Mouse (Mus musculus) forebrain, embryonic 12.5 days (tissue): ENCODE measurements around the gene Unc93a2. TPM values are rescaled to one million over a fixed set of nuclear protein-coding genes. Genes with fewer than 3 reads are reported as not detected.
"Not testable (repeated sequence)": the region's sequence is repeated elsewhere in the genome, so short reads cannot be mapped to it uniquely, and the experiment has no call there.

ENCODE experiments used
- ATAC-seq: fragments of 200-750 bp; cut with Nextera tagmentation; 2 replicates; pipeline ENCODE4 v1.8.0; 2017; ENCODE audit warnings: moderate TSS enrichment; ENCODE audit not compliant: low FRiP score
- H3K27ac ChIP-seq: fragments of 300-500 bp; sonication (generic); 2 replicates; pipeline ENCODE4 v1.5.1; 2016; ENCODE audit warnings: mild to moderate bottlenecking
- H3K27me3 ChIP-seq: fragments of 300-500 bp; sonication (generic); 2 replicates; pipeline ENCODE4 v1.6.1; 2016; ENCODE audit warnings: mild to moderate bottlenecking
- H3K36me3 ChIP-seq: fragments of 300-500 bp; sonication (generic); replicated peaks from 2 replicates; pipeline ENCODE4 v1.6.1; 2016; ENCODE audit warnings: mild to moderate bottlenecking
- H3K4me1 ChIP-seq: fragments of 300-500 bp; sonication (generic); 2 replicates; pipeline ENCODE4 v1.6.1; 2016
- H3K4me2 ChIP-seq: fragments of 300-500 bp; sonication (generic); 2 replicates; pipeline ENCODE4 v1.6.1; 2016; ENCODE audit warnings: mild to moderate bottlenecking, moderate library complexity
- H3K4me3 ChIP-seq: fragments of 300-500 bp; sonication (generic); replicated peaks from 2 replicates; pipeline ENCODE4 v1.5.1; 2016; ENCODE audit warnings: mild to moderate bottlenecking
- H3K9ac ChIP-seq: fragments of 300-500 bp; sonication (generic); 2 replicates; pipeline ENCODE4 v1.6.1; 2016; ENCODE audit warnings: mild to moderate bottlenecking
- H3K9me3 ChIP-seq: fragments of 300-500 bp; sonication (generic); 2 replicates; pipeline ENCODE4 v1.6.1; 2016
- WGBS: fragments of 180-500 bp; shearing (Covaris S2); methylation state at CpG from one replicate; pipeline ENCODE4 v1.1.7; 2016; 5-methylcytosine and 5-hydroxymethylcytosine counted together
- polyA plus RNA-seq: library from polyadenylated mRNA; unstranded; fragments of >200 nt; fragmentation: Nextera tagmentation; extraction: Ambion mirVana; gene quantifications from 2 replicates; pipeline ENCODE4 v1.2.1, GENCODE M21; 2016

The Unc93a2 gene
- polyA plus RNA-seq, 1 experiment from 2014 or later: not detected

DNA sequence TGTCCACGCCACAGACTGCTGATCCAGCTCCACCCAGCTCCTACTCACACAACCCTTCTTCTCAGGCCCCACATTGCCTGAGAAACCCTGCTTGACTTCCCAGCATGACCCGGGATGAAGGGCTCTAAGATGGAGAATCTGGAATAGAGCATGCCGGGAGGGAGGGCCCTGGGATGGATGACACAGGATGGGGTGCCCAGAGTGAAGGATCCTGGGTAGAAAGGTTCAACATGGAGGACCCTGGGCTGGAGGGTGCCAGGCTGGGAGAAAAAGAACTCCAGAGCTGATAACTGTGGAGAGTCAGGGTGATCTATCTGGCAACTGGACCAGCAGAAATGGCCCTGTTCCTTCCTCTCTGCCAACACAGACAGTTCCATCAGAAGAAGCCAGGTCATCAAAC, 19.6 kb downstream of the Unc93a2 start:
- not testable (repeated sequence) for H3K4me1 ChIP-seq, ATAC-seq, H3K4me3 ChIP-seq, H3K27ac ChIP-seq, H3K9ac ChIP-seq, H3K27me3 ChIP-seq, H3K9me3 ChIP-seq, H3K36me3 ChIP-seq, H3K4me2 ChIP-seq
- no CpG with 5 or more reads among the region's 3 CpGs for WGBS

DNA sequence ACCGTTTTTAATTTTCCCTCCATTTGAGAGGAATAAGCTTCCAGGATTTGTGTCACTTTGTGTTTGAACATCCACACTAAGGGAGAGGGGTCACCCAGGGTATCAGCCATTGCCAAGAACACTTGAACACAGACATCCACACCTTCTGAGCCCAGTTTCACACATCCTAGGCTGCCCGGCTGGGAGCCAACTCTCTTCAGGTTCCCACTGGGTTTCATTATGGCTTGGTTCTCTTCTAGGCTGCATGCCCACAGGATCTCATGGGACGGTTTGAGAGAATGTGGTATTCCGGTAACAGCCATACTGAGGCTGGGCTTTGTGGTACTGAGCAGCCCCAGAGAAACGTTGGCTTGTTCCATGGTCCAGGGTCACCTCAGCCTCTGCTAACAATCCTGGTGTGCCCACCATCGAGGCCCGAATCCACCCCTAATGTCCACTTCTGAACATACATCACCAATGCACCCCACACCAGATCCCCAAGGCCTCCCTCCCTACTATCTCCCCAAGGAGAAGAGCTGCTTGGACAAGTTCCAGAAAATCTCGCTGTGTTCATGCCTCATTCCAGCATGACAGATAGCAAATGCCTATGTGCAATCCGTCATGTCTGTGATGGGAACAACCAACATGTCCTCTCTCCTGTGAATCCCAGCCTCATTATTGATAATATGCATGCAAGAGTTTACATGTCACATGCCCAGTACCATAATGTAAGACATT, 24.4 kb downstream of the Unc93a2 start:
- not testable (repeated sequence) for H3K4me2 ChIP-seq, H3K27ac ChIP-seq, H3K9ac ChIP-seq, H3K9me3 ChIP-seq, H3K36me3 ChIP-seq, ATAC-seq, H3K27me3 ChIP-seq, H3K4me3 ChIP-seq, H3K4me1 ChIP-seq
- 88% methylated on average over 9 of the region's 9 CpGs for WGBS

DNA sequence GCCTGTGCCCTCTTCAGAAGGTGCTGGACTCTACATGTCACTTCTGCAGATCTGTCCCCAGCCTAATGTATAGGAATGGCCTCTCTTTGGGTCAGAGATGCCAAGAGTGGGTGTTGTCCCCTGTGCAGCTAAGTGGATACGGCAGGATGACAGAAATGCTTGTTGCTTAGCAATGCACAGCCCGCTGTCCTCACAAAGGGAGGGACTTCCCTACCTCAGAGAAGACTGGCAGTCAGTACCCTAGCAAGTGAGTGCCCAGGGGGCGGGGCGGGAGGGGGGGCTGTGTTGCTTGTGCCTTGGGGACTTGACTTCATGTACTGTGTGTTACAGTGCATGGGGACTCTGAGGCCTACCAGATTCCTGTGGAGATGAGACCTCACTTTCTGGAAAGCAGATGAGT, 25.5 kb downstream of the Unc93a2 start:
- not testable (repeated sequence) for H3K4me1 ChIP-seq, H3K27ac ChIP-seq, H3K4me2 ChIP-seq, H3K9me3 ChIP-seq, H3K9ac ChIP-seq, H3K27me3 ChIP-seq, ATAC-seq, H3K4me3 ChIP-seq, H3K36me3 ChIP-seq
- 78% methylated on average over 4 of the region's 4 CpGs for WGBS

DNA sequence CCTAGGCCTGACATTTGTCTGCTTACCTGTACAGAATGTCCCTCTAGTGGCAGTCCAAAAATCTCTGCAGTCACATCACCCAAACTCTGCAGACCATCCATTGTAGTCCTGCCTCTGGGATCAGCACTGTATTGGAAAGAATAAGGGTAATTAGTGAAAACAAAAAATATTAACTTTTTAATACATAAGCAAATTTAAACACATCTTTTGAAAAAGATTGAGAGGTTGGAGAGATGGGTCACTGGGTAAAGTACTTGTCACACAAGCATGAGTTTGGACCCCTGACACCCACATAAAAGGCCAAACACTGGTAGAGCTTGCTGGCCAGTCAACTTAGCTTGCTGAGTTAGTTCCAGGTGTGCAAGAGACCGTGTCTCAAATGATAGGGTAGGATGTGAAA, 32.7 kb downstream of the Unc93a2 start, which contains the start of gene Ttll2:
TSS of gene Ttll2 (minus strand) at position 101 of the 400 bp plus-strand sequence.
- not testable (repeated sequence) for H3K4me2 ChIP-seq, H3K27ac ChIP-seq, H3K4me1 ChIP-seq, H3K27me3 ChIP-seq, H3K4me3 ChIP-seq, H3K9ac ChIP-seq, H3K9me3 ChIP-seq, H3K36me3 ChIP-seq, ATAC-seq
- 92% methylated on average over 1 of the region's 1 CpGs for WGBS

DNA sequence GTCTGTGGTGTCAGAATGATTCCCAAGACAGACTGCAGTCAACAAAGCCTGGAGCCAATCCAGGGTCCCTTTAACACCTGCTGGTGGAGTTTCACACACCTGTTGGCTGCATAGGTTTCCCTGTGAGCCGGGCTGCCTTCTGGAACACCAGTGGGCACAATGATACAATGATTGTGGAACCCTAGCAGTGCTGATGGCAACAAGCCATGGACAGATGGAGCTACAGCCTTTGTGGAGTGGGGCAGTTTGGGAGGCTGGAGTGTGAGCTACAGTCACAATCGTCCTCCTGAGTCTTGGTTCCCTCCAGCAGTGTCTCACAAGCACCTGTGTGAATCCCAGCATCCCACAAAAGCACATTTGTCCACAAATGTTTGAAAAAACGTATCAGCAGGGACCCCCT, 36.5 kb downstream of the Unc93a2 start:
- not testable (repeated sequence) for H3K4me1 ChIP-seq, H3K4me2 ChIP-seq, H3K9ac ChIP-seq, H3K9me3 ChIP-seq, H3K27ac ChIP-seq, H3K4me3 ChIP-seq, H3K27me3 ChIP-seq, H3K36me3 ChIP-seq, ATAC-seq
- WGBS: 68% methylated on average over 2 of the region's 3 CpGs

DNA sequence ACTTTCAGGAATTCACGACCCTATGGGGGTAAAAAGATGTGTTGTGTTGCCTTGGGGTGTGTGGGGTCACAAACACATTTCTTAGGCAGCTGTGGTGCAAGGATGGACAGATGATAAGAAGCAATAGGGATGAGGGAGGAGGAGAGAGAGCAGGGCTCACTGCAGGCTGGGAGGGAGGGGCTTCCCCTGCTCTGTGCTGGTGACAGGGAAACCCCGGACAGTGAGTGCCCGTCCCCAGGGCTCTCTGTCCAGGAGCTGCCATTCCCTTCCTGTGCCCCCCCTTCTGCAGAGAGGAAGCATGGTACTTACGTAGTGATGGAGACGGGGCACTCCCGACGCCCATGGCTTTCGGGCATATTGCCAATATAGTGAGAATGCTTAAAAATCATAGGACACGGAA, 47.9 kb downstream of the Unc93a2 start:
- not testable (repeated sequence) for H3K27me3 ChIP-seq, H3K9me3 ChIP-seq, H3K4me1 ChIP-seq, H3K9ac ChIP-seq, H3K36me3 ChIP-seq, H3K4me3 ChIP-seq, H3K27ac ChIP-seq, ATAC-seq, H3K4me2 ChIP-seq
- 85% methylated on average over 7 of the region's 9 CpGs for WGBS

DNA sequence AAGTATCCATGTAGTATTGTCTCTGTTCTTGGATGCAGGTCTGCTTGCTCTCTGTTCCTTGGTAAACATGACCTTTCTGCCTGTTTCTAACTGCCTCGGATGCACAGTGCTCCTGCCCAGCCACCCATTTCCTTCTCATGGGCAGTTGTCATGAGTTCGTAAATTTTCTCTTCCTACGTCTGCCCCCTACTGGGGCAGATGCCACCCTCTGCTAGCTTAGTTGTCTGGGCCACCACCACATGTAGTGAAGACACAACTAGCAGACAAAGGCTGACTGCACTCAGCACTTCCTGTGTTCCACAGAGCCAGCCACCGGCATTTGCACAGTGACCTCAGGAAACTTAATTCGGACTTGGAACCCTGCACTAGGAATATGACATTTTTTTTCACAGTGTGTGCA, 52.5 kb downstream of the Unc93a2 start:
- H3K4me2 ChIP-seq, ATAC-seq, H3K4me3 ChIP-seq, H3K4me1 ChIP-seq, H3K36me3 ChIP-seq, H3K9me3 ChIP-seq, H3K27ac ChIP-seq, H3K27me3 ChIP-seq, H3K9ac ChIP-seq: not testable (repeated sequence)
- WGBS: 82% methylated on average over 2 of the region's 5 CpGs

DNA sequence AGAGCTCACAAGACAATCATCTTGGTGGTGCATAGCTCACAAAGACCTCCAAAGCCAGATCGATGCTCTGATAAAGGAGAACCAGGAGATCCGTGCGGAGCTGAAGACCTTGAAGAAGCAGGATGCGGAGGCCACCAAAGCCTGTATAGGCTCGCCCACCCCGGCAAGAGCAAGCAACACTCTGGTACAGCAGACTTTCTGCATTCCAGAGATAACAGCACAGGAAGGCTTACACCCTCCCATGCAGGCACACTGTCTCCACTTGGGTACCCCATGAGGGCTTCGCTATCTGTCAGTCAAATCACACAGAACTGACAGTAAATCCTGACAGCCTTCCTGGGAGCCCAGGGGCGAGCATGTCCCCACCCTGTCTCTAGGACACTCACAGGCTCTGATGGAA, 58.8 kb downstream of the Unc93a2 start:
- WGBS: 87% methylated on average over 6 of the region's 8 CpGs
- not testable (repeated sequence) for H3K9ac ChIP-seq, ATAC-seq

DNA sequence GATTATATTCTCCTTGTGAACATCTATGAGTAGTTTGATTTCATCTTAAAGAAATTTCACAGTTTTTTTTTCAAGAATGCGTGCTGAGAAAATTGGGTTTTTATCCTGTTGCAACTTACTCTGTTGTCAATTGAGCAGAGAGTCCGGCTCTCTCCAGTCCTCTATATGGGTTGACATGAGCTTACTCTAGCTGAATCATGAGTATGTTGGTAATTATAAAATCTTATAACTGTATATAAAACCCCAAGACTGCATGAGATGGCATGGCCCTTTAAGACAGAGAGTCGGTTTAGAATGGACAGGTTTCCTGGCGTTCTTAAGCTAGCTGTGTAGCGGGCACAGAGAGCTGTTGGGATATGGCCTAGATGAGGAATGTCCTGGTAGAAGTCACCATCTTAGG, 60.9 kb downstream of the Unc93a2 start, which contains the start of gene Tcp10a:
TSS of gene Tcp10a (plus strand) at position 301 of the 400 bp plus-strand sequence.
- not testable (repeated sequence) for H3K9me3 ChIP-seq, H3K36me3 ChIP-seq, H3K4me3 ChIP-seq, H3K4me1 ChIP-seq, H3K27me3 ChIP-seq, ATAC-seq, H3K27ac ChIP-seq, H3K9ac ChIP-seq, H3K4me2 ChIP-seq
- 97% methylated on average over 5 of the region's 5 CpGs for WGBS

More for the DNA sequence above, 58.8 kb downstream of the Unc93a2 start:
- not testable (repeated sequence) for H3K4me3 ChIP-seq, H3K4me2 ChIP-seq, H3K36me3 ChIP-seq, H3K9me3 ChIP-seq, H3K27me3 ChIP-seq, H3K4me1 ChIP-seq, H3K27ac ChIP-seq

DNA sequence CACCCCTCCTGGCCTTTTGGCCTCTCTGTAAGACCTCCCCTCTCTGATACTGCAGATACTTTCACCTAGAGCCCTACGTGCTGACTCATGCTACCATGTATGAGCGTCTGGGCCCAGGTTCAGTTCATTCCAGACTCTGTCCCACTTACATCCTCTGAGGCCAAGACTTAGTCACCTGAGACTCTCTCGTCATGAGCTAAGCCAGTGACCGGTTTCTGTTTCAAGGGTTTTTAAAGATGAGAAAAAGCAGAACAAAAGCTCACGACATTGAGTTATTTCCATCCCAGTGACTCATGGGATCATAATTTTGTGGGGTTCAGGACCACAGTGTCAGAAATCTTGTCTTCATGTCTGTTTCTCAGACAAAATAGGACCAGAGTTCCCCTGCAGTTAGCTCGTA, 65.5 kb downstream of the Unc93a2 start:
- not testable (repeated sequence) for H3K27me3 ChIP-seq, H3K27ac ChIP-seq, H3K9me3 ChIP-seq, H3K4me3 ChIP-seq, H3K9ac ChIP-seq, H3K36me3 ChIP-seq, ATAC-seq, H3K4me1 ChIP-seq, H3K4me2 ChIP-seq
- WGBS: 91% methylated on average over 6 of the region's 6 CpGs

DNA sequence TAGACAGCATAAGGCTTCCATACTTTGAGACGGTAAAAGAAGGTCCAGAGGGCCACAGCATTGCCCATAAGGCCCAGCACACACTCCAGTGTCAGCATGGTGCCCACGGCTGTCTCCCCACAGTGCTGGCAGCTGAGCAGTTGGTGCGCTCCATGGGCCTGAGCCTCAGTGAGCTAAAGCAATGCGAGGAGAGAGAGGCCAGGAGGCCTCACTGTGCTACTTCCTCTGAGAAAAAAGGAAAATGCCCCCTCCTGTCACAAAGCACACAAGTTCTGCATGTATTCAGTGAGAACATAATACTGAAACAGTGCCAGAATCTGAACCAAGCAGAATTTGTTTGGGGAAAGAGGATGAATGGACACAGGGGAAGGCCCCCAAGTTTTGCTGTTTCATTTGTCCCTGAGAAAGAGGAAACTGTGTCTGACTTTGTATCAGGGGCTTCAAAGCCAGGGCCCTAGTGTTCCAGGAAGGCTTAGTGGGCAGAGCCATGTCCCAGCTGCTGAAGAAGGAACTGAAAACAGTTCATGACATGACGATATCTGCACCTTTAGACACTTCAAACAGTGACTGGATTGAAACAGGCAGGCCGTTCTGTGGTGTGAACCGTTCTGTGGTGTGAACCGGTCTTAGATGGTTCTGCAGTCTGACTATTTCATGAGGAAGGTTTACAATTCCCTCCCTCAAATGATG, 69.4 kb downstream of the Unc93a2 start:
- H3K4me3 ChIP-seq, H3K36me3 ChIP-seq, H3K9ac ChIP-seq, ATAC-seq, H3K4me2 ChIP-seq, H3K9me3 ChIP-seq, H3K4me1 ChIP-seq, H3K27ac ChIP-seq, H3K27me3 ChIP-seq: not testable (repeated sequence)
- WGBS: 92% methylated on average over 7 of the region's 8 CpGs
